Mouse (Mus musculus): Measurements from ENCODE around the gene Ogg1. TPM values are rescaled to one million over a fixed set of nuclear protein-coding genes. Genes with fewer than 3 reads are reported as not detected.

Ogg1 gene
- polyA plus RNA-seq (2012; rRNA removed), result 7.3 and 8.2 TPM in 2 replicates

DNA sequence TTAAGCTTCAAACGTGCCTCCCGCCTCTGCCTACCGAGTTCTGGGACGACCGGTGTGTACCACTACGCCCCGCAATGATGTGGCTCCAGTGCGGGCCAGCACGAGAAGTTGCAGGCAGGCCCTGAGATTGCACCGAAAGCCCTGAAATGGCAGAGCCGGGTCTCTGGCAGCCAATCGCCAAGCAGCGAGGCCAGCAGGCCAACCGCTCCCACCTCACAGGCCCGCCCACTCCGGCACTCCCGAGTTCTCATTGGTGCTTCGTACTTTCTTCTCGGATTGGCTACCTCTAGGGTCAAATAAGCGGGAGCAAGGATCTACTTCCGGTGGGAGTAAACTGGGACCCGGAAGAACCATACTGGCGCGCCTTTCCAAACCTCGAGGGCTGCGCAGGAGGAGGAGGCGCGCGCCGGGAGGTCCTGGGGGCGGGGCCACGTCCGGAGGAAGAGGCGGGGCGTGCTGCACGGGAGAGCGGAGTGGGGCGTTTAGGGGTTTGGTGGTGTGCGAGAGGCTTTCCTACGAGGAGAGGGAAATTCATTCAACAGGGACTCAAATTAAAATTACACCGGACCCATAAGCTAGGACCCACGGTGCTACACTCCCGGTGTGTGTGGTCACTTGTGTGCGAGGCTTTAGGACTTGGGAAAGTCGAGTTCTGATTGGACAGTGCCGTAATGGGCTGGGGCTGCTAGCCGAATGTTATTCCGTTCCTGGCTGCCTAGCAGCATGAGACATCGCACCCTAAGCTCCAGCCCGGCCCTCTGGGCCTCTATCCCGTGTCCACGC lies at the start of gene Ogg1:
Gene Ogg1 (plus strand): TSS at position 440 of the 783 bp plus-strand sequence.

DNA sequence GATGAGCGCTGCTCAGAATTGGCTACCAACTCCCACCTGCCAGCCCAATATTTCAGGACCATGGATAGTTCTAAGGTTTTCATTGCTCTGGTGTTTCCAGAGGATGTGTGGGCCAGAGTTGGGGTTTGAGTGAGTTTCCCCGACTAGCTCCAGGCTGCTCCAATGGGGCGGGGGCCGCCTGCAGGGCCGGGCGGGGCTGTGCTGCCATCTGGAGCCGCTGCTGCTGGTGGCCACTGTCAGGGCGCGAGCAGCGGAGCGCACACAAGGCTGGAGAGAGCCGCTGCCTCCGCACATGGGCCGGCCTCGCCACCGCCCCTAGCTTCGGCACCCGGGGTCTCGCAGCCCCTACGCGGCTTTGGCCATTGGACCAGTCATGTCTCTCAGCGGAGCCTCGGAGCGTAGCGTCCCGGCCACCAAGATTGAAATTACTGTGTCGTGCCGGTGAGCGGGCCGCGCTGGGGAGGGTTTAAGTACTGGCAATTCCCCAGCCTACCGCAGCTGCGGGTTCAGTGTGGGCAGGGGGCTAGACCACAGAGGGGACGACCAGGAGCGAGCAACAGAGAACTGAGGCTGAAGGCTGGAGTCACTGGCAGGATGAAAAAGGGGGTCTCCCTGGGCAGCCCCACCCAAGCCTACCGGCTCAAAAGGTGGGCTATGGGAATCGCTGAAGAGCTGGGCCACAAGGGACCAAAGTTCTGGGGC lies 44.5 kb upstream of the Ogg1 start, which contains the start of gene Cpne9:
Gene Cpne9 (plus strand): TSS at position 207 of the 702 bp plus-strand sequence.

DNA sequence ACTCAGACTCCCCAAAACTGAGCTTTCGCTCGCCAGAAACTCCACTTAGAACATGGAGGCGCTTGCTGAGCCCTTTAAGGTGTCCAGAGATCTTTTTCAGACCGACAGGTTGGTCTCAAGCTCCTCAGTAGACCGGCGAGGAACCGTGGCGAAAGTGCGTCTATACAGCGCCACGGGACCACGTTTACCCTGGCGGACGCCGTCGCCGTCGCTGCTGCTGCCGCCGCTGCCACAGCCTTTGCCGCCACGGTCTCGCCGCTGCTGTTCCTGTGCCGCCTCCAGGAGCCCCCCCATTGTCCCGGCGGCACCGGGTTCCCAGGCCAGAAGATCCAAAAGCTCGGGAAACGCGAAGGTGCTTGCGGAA lies 19.8 kb upstream of the Ogg1 start, which contains the start of gene Brpf1:
Gene Brpf1 (plus strand): TSS at position 152 of the 364 bp plus-strand sequence.

DNA sequence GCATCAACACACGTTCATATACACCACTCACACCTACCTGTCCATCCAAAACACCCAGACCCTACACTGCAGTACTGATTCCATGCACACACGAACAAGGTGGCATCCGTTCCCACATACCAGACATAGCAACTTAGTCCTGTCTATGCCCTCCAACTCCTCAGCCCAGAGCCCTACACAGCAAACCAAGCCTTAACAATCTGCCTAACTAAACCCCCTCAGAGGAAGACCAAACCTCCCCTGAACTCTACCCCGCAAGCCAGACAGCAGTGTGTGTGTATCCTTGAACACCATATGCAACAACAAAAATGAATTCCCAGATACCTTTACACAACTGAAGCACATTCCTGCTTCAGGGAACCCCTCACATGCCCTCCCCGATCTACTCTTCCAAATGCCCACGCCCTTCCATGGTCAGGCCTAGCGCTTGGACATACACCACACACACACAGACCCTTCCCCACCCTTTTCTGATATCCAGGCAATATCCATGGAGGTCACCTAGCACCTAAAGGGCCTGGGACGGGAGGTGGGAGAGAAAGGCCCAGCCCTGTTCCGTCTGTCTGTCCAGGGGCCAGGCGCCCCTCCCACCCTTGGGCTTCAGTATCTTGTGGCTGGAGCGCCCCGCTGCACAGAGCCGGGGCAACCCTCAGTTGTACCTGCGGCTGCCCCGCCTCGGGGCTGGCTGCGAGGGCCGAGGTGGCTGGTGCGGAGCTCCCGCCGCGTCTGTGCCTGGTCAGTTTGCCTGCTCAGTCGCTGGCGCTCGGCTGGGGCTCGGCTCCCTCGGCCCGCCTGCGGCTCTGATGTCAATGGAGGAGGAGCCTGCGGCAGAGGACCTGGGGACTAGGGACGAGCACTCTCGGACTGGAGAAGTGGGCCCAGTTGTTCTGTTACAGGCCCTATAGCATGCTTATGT lies 16.7 kb downstream of the Ogg1 start, which contains the start of gene Camk1:
Gene Camk1 (minus strand): TSS at position 808 of the 916 bp plus-strand sequence.

DNA sequence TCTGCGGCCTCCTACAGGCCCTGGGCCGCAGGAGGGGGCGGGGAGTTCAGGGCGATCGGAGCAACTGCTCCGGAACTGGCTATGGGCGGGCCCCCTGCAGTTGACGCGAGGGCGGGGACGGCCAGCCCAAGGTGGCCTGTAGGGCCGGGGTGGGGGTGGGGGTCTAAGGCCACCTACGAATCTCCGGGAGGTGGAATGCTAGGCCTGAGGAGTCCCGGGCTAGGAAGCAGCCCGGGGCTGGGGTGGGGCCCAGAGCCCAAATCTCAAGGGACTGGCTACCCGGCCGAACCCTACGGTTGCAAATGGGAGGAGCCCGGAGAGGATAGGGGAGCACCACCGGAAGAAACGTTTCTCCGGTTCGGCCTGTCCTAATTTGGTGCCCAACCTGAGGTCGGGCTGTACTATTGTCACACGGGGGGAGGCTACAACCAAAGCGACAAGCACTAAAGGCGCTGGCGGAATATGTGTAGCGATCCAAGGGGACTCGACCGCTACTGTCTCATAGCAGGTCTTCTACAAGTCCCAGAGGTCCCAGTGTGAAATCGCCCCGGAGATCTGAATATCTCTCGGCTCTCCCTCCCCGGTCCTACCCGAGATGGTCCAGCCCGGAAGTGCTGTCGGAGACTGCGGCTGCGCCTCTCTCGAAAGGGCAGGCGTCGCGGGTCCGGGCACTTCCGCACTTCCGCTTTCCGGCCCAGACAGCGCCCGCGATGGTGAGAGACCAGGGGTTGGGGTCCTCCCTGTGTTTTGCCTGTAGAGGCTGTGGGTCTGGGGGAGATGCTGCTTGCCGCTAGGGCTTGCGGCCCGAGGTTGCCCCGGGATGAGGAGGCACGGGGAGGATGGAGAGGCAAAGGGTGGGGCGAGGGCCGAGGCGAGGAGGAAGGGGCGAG lies 51.0 kb downstream of the Ogg1 start, which contains the start of the genes Tada3 and Arpc4:
Gene Tada3 (minus strand): TSS at position 388 of the 890 bp plus-strand sequence.
Gene Arpc4 (plus strand): TSS at position 620 of the 890 bp plus-strand sequence.

Other genes with a start within 250 kb of the Ogg1 start
- 11.2 and 13.9 TPM in 2 replicates for gene Setd5, start 249.6 kb upstream of the Ogg1 start, polyA plus RNA-seq (2012; rRNA removed)
- gene Lhfpl4, start 131.6 kb upstream of the Ogg1 start, polyA plus RNA-seq (2012; rRNA removed), result 0.02 TPM in 2 replicates
- gene Mtmr14, start 89.1 kb upstream of the Ogg1 start, polyA plus RNA-seq (2012; rRNA removed), result 10.2 and 11.7 TPM in 2 replicates
- gene Cpne9, start 44.7 kb upstream of the Ogg1 start, polyA plus RNA-seq (2012; rRNA removed), result 0.01 and 0.02 TPM in 2 replicates
- 10.3 and 12.5 TPM in 2 replicates for gene Brpf1, start 19.8 kb upstream of the Ogg1 start, polyA plus RNA-seq (2012; rRNA removed)
- gene Camk1, start 17.0 kb downstream of the Ogg1 start, polyA plus RNA-seq (2012; rRNA removed), result 8.9 and 9.5 TPM in 2 replicates
- 14.0 and 15.7 TPM in 2 replicates for gene Tada3, start 50.9 kb downstream of the Ogg1 start, polyA plus RNA-seq (2012; rRNA removed)
- 39.9 and 50.0 TPM in 2 replicates for gene Arpc4, start 51.1 kb downstream of the Ogg1 start, polyA plus RNA-seq (2012; rRNA removed)
- 1.7 and 2.2 TPM in 2 replicates for gene Ttll3, start 62.3 kb downstream of the Ogg1 start, polyA plus RNA-seq (2012; rRNA removed)
- 10.2 and 11.6 TPM in 2 replicates for gene Rpusd3, start 92.4 kb downstream of the Ogg1 start, polyA plus RNA-seq (2012; rRNA removed)
- gene Cidec, start 108.8 kb downstream of the Ogg1 start, polyA plus RNA-seq (2012; rRNA removed), result 0.02 TPM in 1 of 2 replicates, not detected in the other
- 21.3 and 24.6 TPM in 2 replicates for gene Jagn1, start 115.6 kb downstream of the Ogg1 start, polyA plus RNA-seq (2012; rRNA removed)
- gene Il17re, start 131.5 kb downstream of the Ogg1 start, polyA plus RNA-seq (2012; rRNA removed), result 0.08 and 0.14 TPM in 2 replicates
- 3.1 and 3.4 TPM in 2 replicates for gene Il17rc, start 144.5 kb downstream of the Ogg1 start, polyA plus RNA-seq (2012; rRNA removed)
- gene Creld1, start 156.3 kb downstream of the Ogg1 start, polyA plus RNA-seq (2012; rRNA removed), result 2.8 and 3.3 TPM in 2 replicates
- 0.01 TPM in 1 of 2 replicates, not detected in the other for gene Prrt3, start 175.0 kb downstream of the Ogg1 start, polyA plus RNA-seq (2012; rRNA removed)
- gene Emc3, start 204.7 kb downstream of the Ogg1 start, polyA plus RNA-seq (2012; rRNA removed), result 19.8 and 23.1 TPM in 2 replicates
- gene Fancd2, start 204.7 kb downstream of the Ogg1 start, polyA plus RNA-seq (2012; rRNA removed), result 7.8 and 9.5 TPM in 2 replicates

Data from liver, embryonic 14 days (tissue).